Mouse (Mus musculus) stomach, embryonic 16.5 days (tissue): Measurements from ENCODE around the gene Nup205. TPM values are rescaled to one million over a fixed set of nuclear protein-coding genes. Genes with fewer than 3 reads are reported as not detected.
"Not testable (repeated sequence)": the region's sequence is repeated elsewhere in the genome, so short reads cannot be mapped to it uniquely, and the experiment has no call there.

Experiments
- ATAC-seq: fragments of 200-750 bp; cut with Nextera tagmentation; 2 replicates; pipeline ENCODE4 v1.8.0; 2017; ENCODE audit warnings: moderate number of reproducible peaks, moderate TSS enrichment; ENCODE audit not compliant: insufficient read depth, low FRiP score
- H3K27ac ChIP-seq: fragments of 300-500 bp; sonication (generic); 2 replicates; pipeline ENCODE4 v1.5.1; 2014; ENCODE audit warnings: low read length
- H3K27me3 ChIP-seq: fragments of 300-500 bp; sonication (generic); 2 replicates; pipeline ENCODE4 v1.6.1; 2014; ENCODE audit warnings: low read length, control low read depth, mixed read lengths; ENCODE audit not compliant: control insufficient read depth, insufficient read depth
- H3K36me3 ChIP-seq: fragments of 300-500 bp; sonication (generic); 2 replicates; pipeline ENCODE4 v1.6.1; 2014; ENCODE audit warnings: low read length; ENCODE audit not compliant: control insufficient read depth, insufficient read depth
- H3K4me1 ChIP-seq: fragments of 300-500 bp; sonication (generic); 2 replicates; pipeline ENCODE4 v1.6.1; 2014; ENCODE audit warnings: low read length, control low read depth, mixed read lengths; ENCODE audit not compliant: control insufficient read depth, insufficient read depth
- H3K4me2 ChIP-seq: fragments of 300-500 bp; sonication (generic); 2 replicates; pipeline ENCODE4 v1.6.1; 2014; ENCODE audit warnings: low read depth, low read length, mixed read lengths
- H3K4me3 ChIP-seq: fragments of 300-500 bp; sonication (generic); replicated peaks from 2 replicates; pipeline ENCODE4 v1.5.1; 2014; ENCODE audit warnings: mild to moderate bottlenecking, low read length
- H3K9ac ChIP-seq: fragments of 300-500 bp; sonication (generic); 2 replicates; pipeline ENCODE4 v1.6.1; 2014; ENCODE audit warnings: low read length
- H3K9me3 ChIP-seq: fragments of 300-500 bp; sonication (generic); replicated peaks from 2 replicates; pipeline ENCODE4 v1.6.1; 2016; ENCODE audit warnings: low read length, control low read depth; ENCODE audit not compliant: control insufficient read depth
- WGBS: fragments of 180-500 bp; shearing (Covaris S2); extraction: QIAGEN DNeasy Blood & Tissue Kit; methylation state at CpG from one replicate; pipeline ENCODE4 v1.1.7; 2014; 5-methylcytosine and 5-hydroxymethylcytosine counted together
- polyA plus RNA-seq: library from polyadenylated mRNA; unstranded; fragments of >200 nt; fragmentation: Nextera tagmentation; extraction: Ambion mirVana; gene quantifications from 2 replicates; pipeline ENCODE4 v1.2.1, GENCODE M21; 2015

Gene Nup205
- polyA plus RNA-seq, 1 experiment from 2014 or later, result 30.8 TPM

DNA sequence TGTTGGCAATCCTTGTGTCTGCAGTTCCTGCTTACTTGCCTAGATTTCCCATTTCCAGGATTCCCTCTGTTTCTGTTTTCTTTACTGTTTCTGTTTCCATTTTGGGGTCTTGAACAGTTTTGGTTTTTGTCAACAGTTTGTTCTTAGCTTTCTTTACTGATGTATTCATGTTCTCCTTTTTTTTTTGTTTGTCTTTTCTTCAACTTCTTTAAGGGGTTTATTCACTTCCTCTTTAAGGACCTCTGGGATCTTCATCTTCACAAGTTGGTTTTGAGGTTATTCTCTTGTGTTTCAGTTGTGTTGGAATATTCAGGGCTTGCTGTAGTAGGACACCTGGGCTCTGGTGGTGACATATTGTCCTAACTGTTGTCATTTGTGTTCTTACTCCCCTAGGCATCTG, 22.7 kb upstream of the Nup205 start:
- Histone ChIP-seq H3K4me3 (no peak overlapping the region), H3K27ac (no peak overlapping the region), H3K4me1 (no peaks in the 10 kb centered on the region), H3K9me3 (no peaks in the 10 kb centered on the region), H3K36me3 (no peaks in the 10 kb centered on the region), H3K27me3 (no peaks in the 10 kb centered on the region), H3K4me2 (no peak overlapping the region), H3K9ac (no peak overlapping the region)
- ATAC-seq, result no peak

DNA sequence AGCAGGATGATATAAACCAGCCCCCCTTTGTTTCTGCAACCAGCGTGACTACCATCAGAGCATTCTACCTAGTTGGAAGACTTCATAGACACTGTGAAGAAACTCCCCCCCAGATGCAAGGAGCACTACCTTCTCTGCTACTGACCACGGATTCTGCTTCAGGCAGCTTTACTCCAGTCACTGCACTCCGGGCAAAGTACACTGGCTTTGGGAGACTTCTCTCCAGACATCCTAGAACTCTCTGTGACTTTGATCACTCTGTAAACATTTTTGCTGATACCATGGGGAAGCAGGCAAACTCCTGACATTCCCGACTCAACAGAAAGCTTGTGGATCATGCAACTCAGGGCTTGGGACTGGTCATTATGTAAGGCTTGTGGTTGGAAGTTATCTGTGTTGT, 8.0 kb upstream of the Nup205 start:
- ATAC-seq, result peak; percentile 25; the same call in 1 of the 2 replicates

DNA sequence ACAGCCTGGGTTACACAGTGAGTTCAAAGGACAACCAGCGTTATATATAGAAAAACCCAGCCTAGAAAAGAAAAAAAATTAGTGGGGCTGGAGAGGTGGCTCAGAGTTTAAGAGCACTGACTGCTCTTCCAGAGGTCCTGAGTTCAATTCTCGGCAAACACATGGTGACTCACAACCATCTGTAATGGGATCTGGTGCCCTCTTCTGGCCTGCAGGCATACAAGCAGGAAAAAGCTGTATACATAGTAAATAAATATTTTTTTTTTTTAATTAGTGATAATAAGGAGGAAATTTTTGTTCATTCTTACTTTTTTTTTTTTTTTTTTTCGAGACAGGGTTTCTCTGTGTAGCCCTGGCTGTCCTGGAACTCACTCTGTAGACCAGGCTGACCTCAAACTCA, 5.2 kb upstream of the Nup205 start:
- H3K36me3 ChIP-seq, H3K4me2 ChIP-seq, H3K9ac ChIP-seq, H3K9me3 ChIP-seq, H3K4me3 ChIP-seq, H3K27ac ChIP-seq, ATAC-seq, H3K4me1 ChIP-seq, H3K27me3 ChIP-seq: not testable (repeated sequence)
- 57% methylated on average over 3 of the region's 3 CpGs for WGBS

More for the DNA sequence above, 8.0 kb upstream of the Nup205 start:
- H3K4me1 ChIP-seq, result no peaks in the 10 kb centered on the region
- H3K27me3 ChIP-seq, result no peaks in the 10 kb centered on the region
- H3K27ac ChIP-seq, result no peak overlapping the region
- H3K9me3 ChIP-seq, result no peaks in the 10 kb centered on the region
- no peaks in the 10 kb centered on the region for H3K36me3 ChIP-seq
- H3K4me3 ChIP-seq, result no peak overlapping the region
- no peak overlapping the region for H3K9ac ChIP-seq
- 46% methylated on average over 4 of the region's 4 CpGs for WGBS
- H3K4me2 ChIP-seq, result no peak overlapping the region

DNA sequence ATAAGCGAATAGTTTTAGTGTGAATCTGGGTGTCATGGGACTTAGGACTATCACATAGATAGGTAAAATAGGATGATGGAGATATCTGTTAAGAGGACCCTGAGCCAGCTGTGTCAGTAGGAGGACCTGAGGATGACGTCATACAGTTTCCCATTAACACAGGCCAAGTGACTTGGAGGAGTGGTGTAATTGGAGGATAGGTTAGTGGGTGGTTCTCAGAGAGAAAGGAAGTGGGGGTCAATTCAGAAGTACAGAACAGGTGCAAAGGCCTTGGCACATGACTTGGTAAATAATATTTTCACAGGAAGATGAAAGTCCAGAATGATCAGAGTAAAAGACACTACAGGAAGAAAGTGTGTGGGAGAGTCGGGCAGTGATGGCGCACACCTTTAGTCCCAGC, 4.0 kb upstream of the Nup205 start:
- 81% methylated on average over 4 of the region's 4 CpGs for WGBS
- no peak overlapping the region for H3K4me2 ChIP-seq
- no peak overlapping the region for H3K9ac ChIP-seq
- no peak overlapping the region for H3K27ac ChIP-seq
- H3K27me3 ChIP-seq, result no peaks in the 10 kb centered on the region
- H3K36me3 ChIP-seq, result no peaks in the 10 kb centered on the region
- H3K4me1 ChIP-seq, result no peaks in the 10 kb centered on the region; the same call in 1 of the 2 replicates
- H3K9me3 ChIP-seq, result no peaks in the 10 kb centered on the region
- no peak for ATAC-seq
- no peak overlapping the region for H3K4me3 ChIP-seq

DNA sequence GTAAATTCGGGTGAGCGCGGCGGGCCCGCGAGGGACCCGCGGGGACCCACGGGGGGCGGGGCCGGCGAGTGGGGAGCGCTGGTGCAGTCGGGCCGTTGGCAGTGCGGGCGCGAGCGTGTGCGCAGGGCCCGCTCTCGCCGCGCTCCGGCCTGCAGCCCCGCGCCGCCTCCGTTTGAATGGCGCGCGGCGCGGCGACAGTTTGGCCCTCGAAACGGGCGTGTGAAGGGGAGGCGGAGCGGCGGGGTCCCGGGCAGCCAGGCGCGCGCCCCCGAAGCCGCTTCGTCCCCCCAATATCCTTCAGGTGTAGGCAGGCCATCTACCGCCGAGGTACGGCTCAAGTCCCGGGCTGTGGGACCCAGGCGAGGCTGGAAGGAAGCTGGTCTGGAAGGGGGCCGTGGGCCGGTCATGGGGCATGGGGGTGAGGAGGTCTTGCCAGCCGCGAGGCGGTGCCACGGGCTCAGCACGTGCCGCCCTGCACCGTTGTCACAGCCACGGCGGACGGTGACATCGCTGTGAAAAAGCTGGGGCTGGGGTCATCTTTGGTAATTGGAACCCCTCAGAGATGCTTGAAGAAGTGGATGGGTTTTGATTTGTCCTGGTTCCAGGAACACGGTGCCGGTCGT, 540 bp downstream of the Nup205 start:
- peaks cover 11% of the 10 kb centered on the region for H3K4me1 ChIP-seq
- peak overlapping the region; percentile 93 for H3K4me3 ChIP-seq
- peak overlapping the region; percentile 97 for H3K9ac ChIP-seq
- peak overlapping the region; percentile 95 for H3K27ac ChIP-seq
- under 1% methylated on average over 65 of the region's 69 CpGs for WGBS
- H3K36me3 ChIP-seq, result no peaks in the 10 kb centered on the region
- no peaks in the 10 kb centered on the region for H3K27me3 ChIP-seq
- peak overlapping the region; percentile 73 for H3K4me2 ChIP-seq
- H3K9me3 ChIP-seq, result no peaks in the 10 kb centered on the region
- peak; percentile 80 for ATAC-seq

DNA sequence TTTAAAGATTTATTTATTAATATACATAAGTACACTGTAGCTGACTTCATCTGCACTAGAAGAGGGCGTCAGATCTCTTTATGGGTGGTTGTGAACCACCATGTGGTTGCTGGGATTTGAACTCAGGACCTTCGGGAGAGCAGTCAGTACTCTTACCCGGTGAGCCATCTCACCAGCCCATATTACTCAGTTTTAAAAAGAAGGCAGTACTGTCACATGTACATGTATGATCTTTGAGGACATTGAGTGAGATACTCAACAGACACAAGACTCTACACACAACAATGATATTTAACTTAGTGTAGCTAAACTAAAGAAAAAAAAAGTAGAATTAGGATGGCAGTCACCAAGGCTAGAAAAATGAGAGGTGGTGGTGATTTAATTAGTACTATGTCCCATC, 2.1 kb downstream of the Nup205 start:
- ATAC-seq, H3K4me3 ChIP-seq, H3K27ac ChIP-seq, H3K9me3 ChIP-seq, H3K36me3 ChIP-seq, H3K4me2 ChIP-seq, H3K27me3 ChIP-seq, H3K9ac ChIP-seq: not testable (repeated sequence)
- peaks cover 11% of the 10 kb centered on the region for H3K4me1 ChIP-seq
- WGBS, result 94% methylated on average over 3 of the region's 3 CpGs

DNA sequence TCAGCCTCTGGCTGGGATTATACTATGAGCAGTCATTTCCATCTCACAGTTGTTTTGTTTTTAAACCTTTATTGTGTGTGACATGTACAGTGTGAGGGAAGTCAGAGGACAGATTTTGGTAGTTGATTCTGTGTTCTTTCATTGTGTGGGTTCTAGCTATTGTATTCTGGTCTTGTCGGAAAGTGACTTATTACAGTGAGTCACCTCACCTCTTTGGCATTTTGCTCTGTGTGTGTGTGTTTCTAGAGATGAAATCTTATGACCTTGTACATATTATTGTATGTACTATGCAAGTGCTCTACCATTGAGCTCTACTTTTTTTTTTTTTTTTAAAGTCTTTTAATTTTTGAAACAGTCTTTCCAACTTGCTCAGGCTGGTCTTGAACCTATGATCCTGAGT, 7.6 kb downstream of the Nup205 start:
- Histone ChIP-seq H3K27me3 (no peaks in the 10 kb centered on the region), H3K9me3 (no peaks in the 10 kb centered on the region), H3K27ac (no peak overlapping the region), H3K4me1 (peaks cover 6% of the 10 kb centered on the region; the same call in 1 of the 2 replicates), H3K36me3 (peaks cover 7% of the 10 kb centered on the region), H3K4me2 (no peak overlapping the region), H3K9ac (no peak overlapping the region), H3K4me3 (no peak overlapping the region)
- 89% methylated on average over 1 of the region's 1 CpGs for WGBS
- ATAC-seq, result no peak

DNA sequence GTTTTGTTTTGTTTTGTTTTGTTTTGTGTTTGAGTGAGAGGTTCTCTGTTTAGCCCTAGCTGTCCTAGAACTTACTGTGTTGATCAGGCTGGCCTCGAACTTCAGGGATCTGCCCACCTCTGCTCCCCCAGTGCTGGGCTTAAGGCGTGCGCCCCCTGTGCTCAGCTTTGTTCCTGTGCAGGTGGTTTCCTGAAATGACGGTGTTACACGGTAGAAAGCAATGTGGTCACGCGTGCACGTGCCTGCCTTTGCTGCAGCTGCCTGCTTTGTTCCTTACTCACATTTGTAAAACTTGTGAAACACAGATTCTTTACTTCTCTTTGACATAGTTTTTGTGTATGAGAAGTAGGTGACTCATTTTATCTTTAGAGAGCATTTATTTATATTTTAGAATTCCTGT, 14.0 kb downstream of the Nup205 start:
- no peaks in the 10 kb centered on the region for H3K27me3 ChIP-seq
- H3K4me2 ChIP-seq, result no peak overlapping the region
- WGBS, result 86% methylated on average over 8 of the region's 8 CpGs
- H3K4me1 ChIP-seq, result no peaks in the 10 kb centered on the region
- H3K36me3 ChIP-seq, result peaks cover 23% of the 10 kb centered on the region
- no peak overlapping the region for H3K9ac ChIP-seq
- no peak for ATAC-seq
- H3K4me3 ChIP-seq, result no peak overlapping the region
- no peak overlapping the region for H3K27ac ChIP-seq
- H3K9me3 ChIP-seq, result no peaks in the 10 kb centered on the region

DNA sequence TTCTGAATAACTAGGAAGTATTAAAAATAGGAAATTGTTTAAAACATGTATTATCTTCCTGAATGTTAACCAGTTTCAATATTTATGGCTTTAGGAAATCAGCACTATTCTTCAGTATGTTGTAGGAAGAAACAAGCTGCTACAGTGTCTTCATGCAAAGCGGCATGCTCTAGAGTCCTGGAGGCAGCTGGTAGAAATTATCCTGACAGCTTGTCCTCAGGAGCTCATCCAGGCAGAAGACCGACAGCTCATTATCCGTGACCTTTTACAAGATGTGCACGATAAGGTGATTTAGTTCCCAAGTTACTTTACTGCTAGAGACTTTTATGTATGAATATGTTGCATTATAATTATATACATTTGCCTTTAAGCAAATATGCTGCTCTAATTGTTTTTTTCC, 48.5 kb downstream of the Nup205 start:
- no peaks in the 10 kb centered on the region for H3K9me3 ChIP-seq
- ATAC-seq, result no peak
- peaks cover 9% of the 10 kb centered on the region; the same call in 1 of the 2 replicates for H3K36me3 ChIP-seq
- no peaks in the 10 kb centered on the region for H3K27me3 ChIP-seq
- WGBS, result 90% methylated on average over 4 of the region's 4 CpGs
- H3K4me2 ChIP-seq, result no peak overlapping the region
- no peak overlapping the region for H3K9ac ChIP-seq
- H3K27ac ChIP-seq, result no peak overlapping the region
- no peak overlapping the region for H3K4me3 ChIP-seq
- H3K4me1 ChIP-seq, result no peaks in the 10 kb centered on the region
